Mouse (Mus musculus): ENCODE data around the gene Ncor2. TPM values are rescaled to one million over a fixed set of nuclear protein-coding genes. Genes with fewer than 3 reads are reported as not detected.

Gene Ncor2
- polyA plus RNA-seq, 1 experiment from 2014 or later, result 17.0 TPM

- WGBS, result 74% methylated on average over 7 of the region's 7 CpGs
- Histone ChIP-seq H3K4me1 (peaks cover 11% of the 10 kb centered on the region), H3K36me3 (no peaks in the 10 kb centered on the region), H3K27ac (replicated peaks) (no peak overlapping the region), H3K4me3 (no peak overlapping the region), H3K9me3 (no peaks in the 10 kb centered on the region), H3K27me3 (replicated peaks) (peaks cover 11% of the 10 kb centered on the region), H3K9ac (no peak overlapping the region), H3K4me2 (no peak overlapping the region)
- ATAC-seq (ENCODE audit: extremely low read depth, insufficient number of reproducible peaks, low FRiP score, low TSS enrichment), result peak; percentile 10; the same call in 1 of the 2 replicates
These were observed 11.2 kb upstream of the Ncor2 start for GRCm38 (mm10) chr5:125190105-125190813.

- WGBS, result 40% methylated on average over 11 of the region's 11 CpGs
These were observed 10.6 kb upstream of the Ncor2 start for GRCm38 (mm10) chr5:125189625-125190024.

GRCm38 (mm10) chr5:125188812-125189598 is 10.0 kb upstream of the Ncor2 start:
- Histone ChIP-seq H3K9ac (no peak overlapping the region), H3K36me3 (no peaks in the 10 kb centered on the region), H3K4me1 (peaks cover 21% of the 10 kb centered on the region), H3K9me3 (no peaks in the 10 kb centered on the region), H3K27me3 (replicated peaks) (peaks cover 11% of the 10 kb centered on the region), H3K4me2 (no peak overlapping the region), H3K27ac (replicated peaks) (no peak overlapping the region), H3K4me3 (no peak overlapping the region)
- WGBS, result 32% methylated on average over 12 of the region's 12 CpGs
- ATAC-seq (ENCODE audit: extremely low read depth, insufficient number of reproducible peaks, low FRiP score, low TSS enrichment), result no peak

More at GRCm38 (mm10) chr5:125189625-125190024, 10.6 kb upstream of the Ncor2 start:
- ATAC-seq (ENCODE audit: extremely low read depth, insufficient number of reproducible peaks, low FRiP score, low TSS enrichment), result 0 out of 2 replicates have a peak, but pooled peaks have one; percentile 43
- Histone ChIP-seq H3K4me2 (no peak overlapping the region), H3K36me3 (no peaks in the 10 kb centered on the region), H3K27me3 (replicated peaks) (peaks cover 11% of the 10 kb centered on the region), H3K9me3 (no peaks in the 10 kb centered on the region), H3K9ac (no peak overlapping the region), H3K4me3 (no peak overlapping the region), H3K4me1 (peaks cover 18% of the 10 kb centered on the region), H3K27ac (replicated peaks) (no peak overlapping the region)

- WGBS, result 23% methylated on average over 6 of the region's 6 CpGs
- peak overlapping the region; percentile 5; the same call in 1 of the 2 replicates for H3K27ac ChIP-seq (replicated peaks)
These were observed 5.8 kb upstream of the Ncor2 start for GRCm38 (mm10) chr5:125184826-125185225.

GRCm38 (mm10) chr5:125183321-125184003 is 4.4 kb upstream of the Ncor2 start:
- Histone ChIP-seq H3K4me2 (peak overlapping the region; percentile 48), H3K4me1 (peaks cover 39% of the 10 kb centered on the region), H3K36me3 (no peaks in the 10 kb centered on the region), H3K27ac (replicated peaks) (no peak overlapping the region), H3K9me3 (no peaks in the 10 kb centered on the region), H3K4me3 (peak overlapping the region; percentile 8; the same call in 1 of the 2 replicates), H3K27me3 (replicated peaks) (no peaks in the 10 kb centered on the region), H3K9ac (0 out of 2 replicates have a peak overlapping the region, but pooled peaks have one; percentile 11)
- ATAC-seq (ENCODE audit: extremely low read depth, insufficient number of reproducible peaks, low FRiP score, low TSS enrichment), result no peak
- WGBS, result 25% methylated on average over 23 of the region's 23 CpGs

More at GRCm38 (mm10) chr5:125184826-125185225, 5.8 kb upstream of the Ncor2 start:
- Histone ChIP-seq H3K36me3 (no peaks in the 10 kb centered on the region), H3K9ac (peak overlapping the region; percentile 40; the same call in 1 of the 2 replicates), H3K4me3 (no peak overlapping the region), H3K27me3 (replicated peaks) (no peaks in the 10 kb centered on the region), H3K9me3 (no peaks in the 10 kb centered on the region), H3K4me1 (peaks cover 37% of the 10 kb centered on the region), H3K4me2 (no peak overlapping the region)
- ATAC-seq (ENCODE audit: extremely low read depth, insufficient number of reproducible peaks, low FRiP score, low TSS enrichment), result no peak

- ATAC-seq (ENCODE audit: extremely low read depth, insufficient number of reproducible peaks, low FRiP score, low TSS enrichment), result no peak
- Histone ChIP-seq H3K4me3 (no peak overlapping the region), H3K27me3 (replicated peaks) (no peaks in the 10 kb centered on the region), H3K36me3 (no peaks in the 10 kb centered on the region), H3K4me1 (peaks cover 56% of the 10 kb centered on the region), H3K4me2 (no peak overlapping the region), H3K27ac (replicated peaks) (0 out of 2 replicates have a peak overlapping the region, but pooled peaks have one; percentile 40), H3K9ac (no peak overlapping the region), H3K9me3 (no peaks in the 10 kb centered on the region)
- 80% methylated on average over 6 of the region's 6 CpGs for WGBS
These were observed 1.7 kb upstream of the Ncor2 start for GRCm38 (mm10) chr5:125180630-125181263.

GRCm38 (mm10) chr5:125179735-125180629 is 963 bp upstream of the Ncor2 start:
- Histone ChIP-seq H3K9me3 (no peaks in the 10 kb centered on the region), H3K4me2 (peak overlapping the region; percentile 98), H3K27me3 (replicated peaks) (no peaks in the 10 kb centered on the region), H3K27ac (replicated peaks) (peak overlapping the region; percentile 75), H3K4me3 (peak overlapping the region; percentile 91), H3K36me3 (no peaks in the 10 kb centered on the region), H3K4me1 (peaks cover 56% of the 10 kb centered on the region), H3K9ac (peak overlapping the region; percentile 76)
- 3% methylated on average over 23 of the region's 25 CpGs for WGBS
- ATAC-seq (ENCODE audit: extremely low read depth, insufficient number of reproducible peaks, low FRiP score, low TSS enrichment), result no peak

GRCm38 (mm10) chr5:125178171-125179006 is 630 bp downstream of the Ncor2 start:
- no peaks in the 10 kb centered on the region for H3K9me3 ChIP-seq
- 0% methylated on average over 60 of the region's 60 CpGs for WGBS
- peak overlapping the region; percentile 97 for H3K9ac ChIP-seq
- H3K27ac ChIP-seq (replicated peaks), result peak overlapping the region; percentile 96
- no peaks in the 10 kb centered on the region for H3K36me3 ChIP-seq
- peak; percentile 10 for ATAC-seq (ENCODE audit: extremely low read depth, insufficient number of reproducible peaks, low FRiP score, low TSS enrichment)
- H3K4me2 ChIP-seq, result peak overlapping the region; percentile 98
- H3K27me3 ChIP-seq (replicated peaks), result no peaks in the 10 kb centered on the region
- H3K4me3 ChIP-seq, result peak overlapping the region; percentile 91
- H3K4me1 ChIP-seq, result peaks cover 57% of the 10 kb centered on the region

GRCm38 (mm10) chr5:125177481-125178134 is 1.4 kb downstream of the Ncor2 start:
- Histone ChIP-seq H3K9me3 (no peaks in the 10 kb centered on the region), H3K9ac (peak overlapping the region; percentile 97), H3K27ac (replicated peaks) (peak overlapping the region; percentile 96), H3K36me3 (no peaks in the 10 kb centered on the region), H3K4me2 (peak overlapping the region; percentile 98), H3K27me3 (replicated peaks) (no peaks in the 10 kb centered on the region), H3K4me1 (peaks cover 64% of the 10 kb centered on the region), H3K4me3 (peak overlapping the region; percentile 91)
- peak; percentile 18; the same call in 1 of the 2 replicates for ATAC-seq (ENCODE audit: extremely low read depth, insufficient number of reproducible peaks, low FRiP score, low TSS enrichment)
- WGBS, result 1% methylated on average over 44 of the region's 44 CpGs
